Mouse (Mus musculus) liver, postnatal 0 days (tissue): ENCODE results near the gene Tnfrsf26.

Experiments
- CTCF ChIP-seq: sonication (generic); IDR thresholded peaks from 2 replicates; pipeline ENCODE4 v1.5.1; 2016; ENCODE audit warnings: antibody characterized with exemption, low read depth
- EP300 ChIP-seq: IDR thresholded peaks from 2 replicates; pipeline ENCODE4 v1.6.1; 2016; ENCODE audit warnings: antibody characterized with exemption, low read depth, mild to moderate bottlenecking

- TF ChIP-seq CTCF: no peak
- no peak for TF ChIP-seq EP300
Observed at GRCm38 (mm10) chr7:143563787-143564186, 64.7 kb downstream of the Tnfrsf26 start.
